Mouse (Mus musculus): Measurements from ENCODE around the gene Hdgfl3.

DNA sequence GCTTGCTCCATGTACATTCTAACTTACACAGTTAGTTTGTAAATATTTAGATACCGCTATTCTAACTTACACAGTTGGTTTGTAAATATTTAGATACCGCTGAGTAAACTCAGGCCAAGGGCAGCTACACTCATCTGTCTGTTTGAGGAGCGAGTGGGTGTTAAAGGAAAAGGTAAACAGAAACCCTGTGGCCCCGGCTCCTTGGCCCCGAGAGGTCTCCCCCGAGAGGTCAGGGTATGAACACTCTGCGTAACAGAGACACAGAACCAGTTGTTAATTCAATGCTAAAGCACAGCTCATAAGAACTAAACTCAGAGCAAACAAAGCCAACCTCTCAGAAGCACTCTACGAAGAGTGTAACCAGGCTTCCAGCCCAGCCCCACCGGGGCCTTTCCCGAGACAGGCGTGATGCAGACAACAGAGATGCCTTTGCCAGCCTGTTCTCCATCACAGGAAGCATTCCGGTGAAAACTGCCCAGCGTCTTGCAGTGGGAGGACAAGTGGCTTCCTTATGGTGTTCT, 61.7 kb downstream of the Hdgfl3 start:
- TF ChIP-seq CTCF (IDR thresholded peaks at IDR 0.05; ENCODE audit: low read depth) (no peak), EP300 (IDR thresholded peaks at IDR 0.05; ENCODE audit: low read depth) (no peak)

Measured in liver, embryonic 14.5 days (tissue).